Mouse (Mus musculus) testis, adult 2 months (tissue): ENCODE results near the gene Hspe1. TPM values are rescaled to one million over a fixed set of nuclear protein-coding genes. Genes with fewer than 3 reads are reported as not detected.
"Not testable (repeated sequence)": the region's sequence is repeated elsewhere in the genome, so short reads cannot be mapped to it uniquely, and the experiment has no call there.

Source experiments
- H3K27ac ChIP-seq: fragments of 200-500 bp; 2 replicates; pipeline ENCODE4 v1.5.1; 2012; ENCODE audit warnings: low read depth, low read length; ENCODE audit not compliant: control insufficient read depth, insufficient read depth
- H3K27me3 ChIP-seq: fragments of 200-500 bp; 2 replicates; pipeline ENCODE4 v1.6.1; 2012; ENCODE audit warnings: mild to moderate bottlenecking, low read length, moderate library complexity; ENCODE audit not compliant: control insufficient read depth, insufficient read depth
- H3K36me3 ChIP-seq: fragments of 200-500 bp; 2 replicates; pipeline ENCODE4 v1.6.1; 2012; ENCODE audit warnings: mild to moderate bottlenecking, low read length; ENCODE audit not compliant: control insufficient read depth, insufficient read depth
- H3K4me1 ChIP-seq: fragments of 200-500 bp; 2 replicates; pipeline ENCODE4 v1.6.1; 2012; ENCODE audit warnings: low read length; ENCODE audit not compliant: control insufficient read depth, insufficient read depth
- H3K4me3 ChIP-seq: fragments of 200-500 bp; 2 replicates; pipeline ENCODE4 v1.5.1; 2012; ENCODE audit warnings: low read depth, mild to moderate bottlenecking, low read length, moderate library complexity, mixed read lengths; ENCODE audit not compliant: control insufficient read depth
- CTCF ChIP-seq: fragments of 200-500 bp; IDR thresholded peaks from 2 replicates; pipeline ENCODE4 v1.5.1; 2012; ENCODE audit warnings: low read depth, mild to moderate bottlenecking, inconsistent platforms, low read length, moderate library complexity; ENCODE audit not compliant: control insufficient read depth, insufficient read depth, insufficient replicate concordance
- POLR2A ChIP-seq: fragments of 200-500 bp; IDR thresholded peaks from 2 replicates; pipeline ENCODE4 v1.6.1; 2012; ENCODE audit warnings: low read depth, mild to moderate bottlenecking, inconsistent platforms, low read length, moderate library complexity; ENCODE audit not compliant: control insufficient read depth
- polyA plus RNA-seq: library from polyadenylated mRNA; depleted of rRNA; stranded (reverse); fragments of >200 nt; gene quantifications from 2 replicates; pipeline ENCODE4 v1.2.3, GENCODE M21; 2012

Hspe1 gene
- polyA plus RNA-seq, 1 experiment, result 17.2 TPM

DNA sequence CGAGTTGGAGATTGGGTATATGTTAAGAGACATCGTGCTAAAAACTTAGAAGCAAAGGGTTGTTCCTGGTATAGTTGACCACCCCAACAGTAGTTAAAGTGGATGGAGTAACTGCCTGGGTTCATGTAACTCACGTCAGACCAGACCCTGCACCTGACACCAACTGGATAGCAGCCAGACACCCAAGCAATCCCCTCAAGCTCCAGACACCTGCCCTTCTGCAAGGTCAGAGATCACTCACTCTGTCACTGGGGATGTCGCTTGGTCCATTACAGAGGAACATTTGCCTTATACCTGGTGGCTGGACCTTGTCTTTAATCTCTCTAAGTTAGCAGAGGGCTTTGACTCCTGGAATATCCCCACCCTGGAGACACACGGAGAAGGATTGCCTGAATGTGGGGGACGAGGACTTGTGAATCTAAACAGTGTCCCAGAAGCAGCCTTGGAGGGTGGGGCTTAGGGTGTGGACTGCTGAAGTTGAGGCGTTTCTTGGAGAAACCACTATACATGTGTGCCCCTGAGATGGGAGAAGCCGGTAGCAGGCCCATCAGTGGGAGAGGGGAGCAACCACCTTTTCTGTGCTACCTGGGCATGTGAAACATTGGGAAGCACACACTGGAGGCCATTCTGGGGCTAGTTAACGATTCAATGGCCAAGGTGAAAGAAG, 19.1 kb downstream of the Hspe1 start:
- H3K4me3 ChIP-seq, result no peak overlapping the region
- TF ChIP-seq POLR2A, result no peak
- no peak for TF ChIP-seq CTCF
- no peaks in the 10 kb centered on the region for H3K36me3 ChIP-seq
- no peaks in the 10 kb centered on the region for H3K27me3 ChIP-seq
- H3K4me1 ChIP-seq, result no peaks in the 10 kb centered on the region
- no peak overlapping the region for H3K27ac ChIP-seq

DNA sequence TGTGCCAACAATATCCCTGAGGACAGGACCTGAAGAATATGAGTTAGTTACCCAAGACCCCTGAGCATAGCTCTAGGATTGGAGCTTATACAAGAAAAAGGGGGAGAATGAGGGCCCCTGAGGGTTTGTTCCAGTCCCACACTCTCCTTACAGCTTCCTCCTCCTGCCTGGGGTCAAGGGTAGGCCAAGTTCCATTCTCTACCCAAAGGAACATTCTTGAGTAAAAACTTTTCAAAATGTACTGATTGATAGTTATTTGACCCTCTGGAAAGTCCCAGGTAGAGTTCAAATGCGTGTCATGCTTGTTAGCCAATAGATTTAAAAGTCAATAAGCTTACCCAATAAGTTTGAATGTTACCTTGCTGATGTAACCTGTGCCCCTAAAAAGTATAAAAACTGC, 19.7 kb downstream of the Hspe1 start:
- no peaks in the 10 kb centered on the region for H3K36me3 ChIP-seq
- no peak for TF ChIP-seq POLR2A
- H3K4me3 ChIP-seq, result no peak overlapping the region
- H3K27ac ChIP-seq, result no peak overlapping the region
- peaks cover 2% of the 10 kb centered on the region; the same call in 1 of the 2 replicates for H3K4me1 ChIP-seq
- no peaks in the 10 kb centered on the region for H3K27me3 ChIP-seq

DNA sequence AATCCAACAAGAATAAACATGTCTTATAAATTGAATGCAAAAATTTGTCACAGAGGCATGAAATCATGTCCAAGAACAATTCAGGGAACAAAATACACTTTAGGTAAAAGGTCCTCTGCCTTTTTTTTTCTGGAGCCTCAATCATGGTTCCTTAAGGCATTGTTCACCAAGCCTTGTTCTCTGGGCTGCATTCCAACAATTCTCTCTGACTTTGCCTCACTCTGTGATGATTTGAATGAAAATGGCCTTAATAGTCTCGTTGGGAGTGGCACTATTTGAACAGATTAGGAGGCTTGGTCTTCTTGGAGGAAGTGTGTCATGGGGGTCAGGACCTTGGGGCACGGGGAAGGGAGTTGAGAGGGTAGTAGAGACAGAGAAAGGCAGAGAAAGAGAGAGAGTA, 20.5 kb downstream of the Hspe1 start:
- Histone ChIP-seq H3K4me3 (no peak overlapping the region), H3K36me3 (no peaks in the 10 kb centered on the region), H3K27me3 (no peaks in the 10 kb centered on the region), H3K4me1 (peaks cover 2% of the 10 kb centered on the region; the same call in 1 of the 2 replicates), H3K27ac (no peak overlapping the region)
- no peak for TF ChIP-seq CTCF
- TF ChIP-seq POLR2A, result no peak

DNA sequence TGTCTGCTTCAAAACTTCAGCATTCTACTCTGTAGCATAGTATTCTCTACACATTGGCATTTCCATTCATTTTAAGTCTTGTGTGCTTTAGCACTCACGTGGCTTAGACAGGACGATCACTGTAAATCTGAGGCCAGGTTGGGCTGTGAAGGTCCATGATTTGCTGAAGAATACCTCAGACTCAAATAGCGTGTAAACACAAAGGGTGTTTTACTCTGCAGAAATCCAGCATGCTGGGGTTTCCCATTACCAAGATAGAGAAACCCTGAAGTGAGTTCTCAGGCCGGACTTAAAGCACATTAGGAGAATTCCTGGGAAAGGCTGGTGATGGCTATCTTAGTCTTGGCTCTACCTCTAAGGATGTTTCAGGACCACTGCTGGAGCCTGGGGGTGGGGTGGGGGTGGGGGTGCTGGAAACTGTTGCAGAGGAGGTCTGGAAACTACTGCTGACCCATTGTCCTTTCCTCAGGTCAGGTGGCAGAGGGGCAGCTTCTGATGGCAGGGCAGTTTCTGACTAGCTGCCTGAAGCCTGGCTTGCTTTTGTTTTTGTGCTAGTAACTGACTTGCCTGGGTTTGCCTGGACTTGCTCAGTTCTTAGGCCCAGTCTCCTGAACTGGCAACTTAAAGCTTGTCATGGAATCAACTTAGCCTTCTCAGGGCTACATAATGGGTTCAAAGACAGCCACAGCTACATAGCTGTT, 21.3 kb downstream of the Hspe1 start:
- Histone ChIP-seq H3K27me3 (no peaks in the 10 kb centered on the region), H3K4me1 (peaks cover 2% of the 10 kb centered on the region; the same call in 1 of the 2 replicates), H3K27ac (no peak overlapping the region), H3K36me3 (no peaks in the 10 kb centered on the region), H3K4me3 (no peak overlapping the region)
- TF ChIP-seq CTCF (no peak), POLR2A (no peak)

DNA sequence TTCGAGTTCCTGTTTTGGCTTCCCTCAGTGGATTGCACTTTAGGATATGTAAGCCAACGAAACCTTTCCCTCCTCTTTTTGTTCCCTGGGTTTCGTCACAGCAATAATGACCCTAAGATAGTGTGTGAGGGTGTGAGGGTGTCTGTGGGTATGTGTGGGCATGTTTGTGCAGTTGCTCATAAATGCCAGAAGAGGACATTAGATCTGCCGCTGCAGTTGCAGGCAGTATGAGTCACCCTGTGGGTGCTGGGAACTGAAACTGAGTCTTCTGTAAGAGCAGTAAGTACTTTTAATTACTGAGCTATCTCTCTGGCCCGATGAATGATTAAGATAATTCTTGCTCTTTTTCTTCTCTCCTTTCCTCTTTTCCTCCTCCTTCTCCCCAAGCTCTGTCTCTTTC, 35.1 kb downstream of the Hspe1 start:
- Histone ChIP-seq H3K4me3 (no peak overlapping the region), H3K27me3 (no peaks in the 10 kb centered on the region), H3K27ac (no peak overlapping the region), H3K36me3 (no peaks in the 10 kb centered on the region), H3K4me1 (peaks cover 7% of the 10 kb centered on the region)
- no peak for TF ChIP-seq CTCF
- no peak for TF ChIP-seq POLR2A

DNA sequence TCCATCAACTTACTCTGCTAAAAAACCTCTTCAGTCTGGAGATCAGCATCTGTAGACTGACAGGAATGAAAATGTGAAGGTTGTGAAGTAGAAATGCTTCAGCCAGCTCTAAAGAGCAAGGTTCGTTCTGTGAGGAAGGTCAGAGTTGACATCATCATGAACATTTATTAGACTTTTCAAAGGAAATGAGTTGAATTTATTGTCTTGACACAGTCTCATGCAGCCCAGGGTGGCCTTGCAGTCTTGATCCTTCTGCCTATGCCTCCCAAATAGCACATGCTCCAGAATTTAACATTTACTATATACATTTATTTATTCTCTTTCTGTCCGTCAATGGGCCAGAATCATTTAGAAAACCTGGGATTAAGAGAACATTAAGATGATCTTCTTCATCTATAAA, 35.6 kb downstream of the Hspe1 start:
- H3K27me3 ChIP-seq, result no peaks in the 10 kb centered on the region
- TF ChIP-seq CTCF, result no peak
- TF ChIP-seq POLR2A, result no peak
- H3K36me3 ChIP-seq, result no peaks in the 10 kb centered on the region
- no peak overlapping the region for H3K27ac ChIP-seq
- H3K4me1 ChIP-seq, result peaks cover 7% of the 10 kb centered on the region
- no peak overlapping the region for H3K4me3 ChIP-seq

DNA sequence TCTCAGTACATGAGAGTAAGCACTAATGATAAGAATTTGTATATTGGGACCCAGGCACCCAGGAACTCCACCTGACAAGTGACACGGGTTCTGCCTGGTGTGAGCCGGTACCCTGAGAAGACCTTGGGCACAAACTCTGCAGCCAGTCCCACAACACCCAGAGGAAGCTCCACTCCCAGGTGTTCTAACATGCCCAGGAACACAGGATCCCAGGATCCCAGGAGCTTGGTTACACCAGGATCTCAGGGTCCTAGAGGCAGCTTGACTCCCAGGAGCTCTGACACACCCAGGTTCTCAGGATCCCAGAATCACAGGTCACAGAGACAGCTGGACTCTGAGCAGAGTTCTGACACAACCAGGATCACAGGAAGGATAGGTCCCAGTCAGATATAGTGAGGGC, 36.2 kb downstream of the Hspe1 start:
- H3K27ac ChIP-seq, H3K36me3 ChIP-seq, H3K4me1 ChIP-seq, H3K27me3 ChIP-seq, H3K4me3 ChIP-seq: not testable (repeated sequence)
